Mouse (Mus musculus): ENCODE measurements around the gene Tmem30c. TPM values are rescaled to one million over a fixed set of nuclear protein-coding genes. Genes with fewer than 3 reads are reported as not detected.
A peak's percentile ranks its signal among the peaks of the same experiment; 100 is the strongest.
"Not testable (repeated sequence)": the region's sequence is repeated elsewhere in the genome, so short reads cannot be mapped to it uniquely, and the experiment has no call there.

Gene Tmem30c
- polyA plus RNA-seq, 2 experiments = not detected

DNA sequence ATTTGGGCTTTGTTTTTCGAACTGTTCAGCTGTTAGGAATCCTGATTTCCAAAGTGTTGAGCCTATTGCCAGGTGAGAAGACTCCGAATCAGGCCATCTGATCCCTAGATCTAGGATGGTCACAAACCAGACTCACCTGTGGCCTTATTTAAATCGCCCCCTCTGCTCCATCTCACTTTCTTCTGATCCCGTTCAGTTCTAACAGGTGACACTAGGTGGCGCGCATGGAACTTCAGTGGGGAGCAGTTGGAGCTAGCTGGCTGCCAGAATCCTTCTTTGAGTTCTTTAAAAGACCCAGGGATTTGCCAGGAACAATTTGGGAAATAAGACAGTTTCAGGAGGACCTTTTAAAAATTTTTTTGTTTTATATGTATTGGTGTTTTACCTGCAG is 48.8 kb downstream of the Tmem30c start:
- peak in 2 of 3 experiments; percentile 9 to 28 for DNase-seq (ENCODE audit: low read depth in 3 of 3, low spot score in 3 of 3)
- no peak for ATAC-seq (ENCODE audit: insufficient read depth)
- no peak overlapping the region for H3K4me2 ChIP-seq (ENCODE audit: low read depth)
- no peaks in the 10 kb centered on the region for H3K27me3 ChIP-seq (ENCODE audit: control insufficient read depth, insufficient read depth, low read length)
- H3K27ac ChIP-seq = no peak overlapping the region
- H3K4me1 ChIP-seq (replicated peaks; ENCODE audit: control insufficient read depth in 2 of 2, insufficient read depth in 2 of 2, low read length in 1 of 2) = no peaks in the 10 kb centered on the region
- no peaks in the 10 kb centered on the region for H3K9me3 ChIP-seq (ENCODE audit: control insufficient read depth, low read length)
- no peak overlapping the region for H3K4me3 ChIP-seq (ENCODE audit: insufficient read depth in 1 of 2, low read depth in 2 of 2, low read length in 2 of 2)
- H3K36me3 ChIP-seq (replicated peaks; ENCODE audit: control insufficient read depth, insufficient read depth, low read depth) = no peaks in the 10 kb centered on the region
- no peak overlapping the region for H3K9ac ChIP-seq (replicated peaks)
- WGBS (ENCODE audit: insufficient replicate concordance) = 8% methylated on average over 6 of the region's 6 CpGs
- TF ChIP-seq CTCF (IDR thresholded peaks at IDR 0.05; ENCODE audit: low read depth) (peak; percentile 77), EP300 (IDR thresholded peaks at IDR 0.05; ENCODE audit: low read depth) (no peak)

DNA sequence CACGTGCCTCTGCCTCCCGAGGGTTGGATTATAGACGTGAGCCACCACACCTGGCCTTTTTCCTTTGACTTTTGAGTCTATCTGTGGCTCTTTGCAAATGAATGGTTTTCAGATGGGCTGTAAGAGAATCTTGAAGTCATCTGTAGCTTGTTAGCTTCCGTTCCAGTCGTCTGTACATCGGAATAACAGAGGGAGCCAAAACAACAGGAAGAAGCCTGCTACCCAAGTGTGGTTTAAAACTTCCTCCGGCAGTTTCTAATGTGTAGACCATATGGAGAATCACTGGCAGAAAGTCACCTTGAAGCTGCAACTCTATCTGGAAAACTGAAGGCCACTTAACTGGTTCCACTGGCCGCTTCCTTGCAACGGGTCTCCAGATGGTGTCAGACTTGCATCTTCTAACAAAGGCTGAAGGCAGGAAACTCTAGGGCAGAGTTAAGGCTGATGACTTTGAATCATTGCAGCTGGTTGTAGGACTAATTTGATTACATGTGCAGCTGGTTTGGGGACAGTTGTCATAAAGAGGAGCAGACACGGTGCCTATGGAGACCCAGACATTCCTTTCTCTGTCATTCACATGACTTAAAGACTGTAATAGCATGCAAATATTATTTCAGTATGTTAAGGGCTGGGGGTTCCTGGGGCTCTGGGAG is 49.3 kb downstream of the Tmem30c start:
- Histone ChIP-seq H3K27ac (no peak overlapping the region), H3K4me1 (replicated peaks; ENCODE audit: control insufficient read depth in 2 of 2, insufficient read depth in 2 of 2, low read length in 1 of 2) (no peaks in the 10 kb centered on the region), H3K36me3 (replicated peaks; ENCODE audit: control insufficient read depth, insufficient read depth, low read depth) (no peaks in the 10 kb centered on the region), H3K27me3 (ENCODE audit: control insufficient read depth, insufficient read depth, low read length) (no peaks in the 10 kb centered on the region), H3K4me3 (ENCODE audit: insufficient read depth in 1 of 2, low read depth in 2 of 2, low read length in 2 of 2) (no peak overlapping the region), H3K4me2 (ENCODE audit: low read depth) (no peak overlapping the region), H3K9me3 (ENCODE audit: control insufficient read depth, low read length) (no peaks in the 10 kb centered on the region), H3K9ac (replicated peaks) (no peak overlapping the region)
- no peak for DNase-seq (ENCODE audit: low read depth in 3 of 3, low spot score in 3 of 3)
- WGBS (ENCODE audit: insufficient replicate concordance) = 29% methylated on average over 10 of the region's 10 CpGs
- TF ChIP-seq EP300 (IDR thresholded peaks at IDR 0.05; ENCODE audit: low read depth) (no peak), CTCF (IDR thresholded peaks at IDR 0.05; ENCODE audit: low read depth) (no peak)
- no peak for ATAC-seq (ENCODE audit: insufficient read depth)

DNA sequence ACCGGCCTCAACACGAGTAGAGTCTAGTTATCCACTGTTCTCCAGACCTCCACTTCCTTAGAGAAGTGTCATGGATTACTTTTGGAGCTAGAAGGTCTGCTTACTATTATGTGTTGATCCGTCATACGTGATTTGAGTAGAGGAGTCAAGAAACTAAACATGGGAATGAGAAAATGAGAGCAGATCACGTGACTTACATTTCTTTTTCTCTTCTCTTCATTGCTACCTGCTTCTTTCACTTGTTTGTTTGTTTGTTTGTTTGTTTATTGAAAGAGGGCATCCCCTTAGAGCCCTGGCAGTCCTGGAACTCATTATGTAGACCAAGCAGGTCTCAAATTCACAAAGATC is 49.8 kb downstream of the Tmem30c start:
- Histone ChIP-seq H3K36me3 (replicated peaks; ENCODE audit: control insufficient read depth, insufficient read depth, low read depth) (no peaks in the 10 kb centered on the region), H3K9ac (replicated peaks) (no peak overlapping the region), H3K9me3 (ENCODE audit: control insufficient read depth, low read length) (no peaks in the 10 kb centered on the region), H3K4me3 (ENCODE audit: insufficient read depth in 1 of 2, low read depth in 2 of 2, low read length in 2 of 2) (no peak overlapping the region), H3K27me3 (ENCODE audit: control insufficient read depth, insufficient read depth, low read length) (no peaks in the 10 kb centered on the region), H3K4me2 (ENCODE audit: low read depth) (no peak overlapping the region), H3K4me1 (replicated peaks; ENCODE audit: control insufficient read depth in 2 of 2, insufficient read depth in 2 of 2, low read length in 1 of 2) (no peaks in the 10 kb centered on the region), H3K27ac (no peak overlapping the region)
- no peak for ATAC-seq (ENCODE audit: insufficient read depth)
- 70% methylated on average over 5 of the region's 5 CpGs for WGBS (ENCODE audit: insufficient replicate concordance)
- no peak for DNase-seq (ENCODE audit: low read depth in 3 of 3, low spot score in 3 of 3)
- TF ChIP-seq CTCF (IDR thresholded peaks at IDR 0.05; ENCODE audit: low read depth) (no peak), EP300 (IDR thresholded peaks at IDR 0.05; ENCODE audit: low read depth) (no peak)

DNA sequence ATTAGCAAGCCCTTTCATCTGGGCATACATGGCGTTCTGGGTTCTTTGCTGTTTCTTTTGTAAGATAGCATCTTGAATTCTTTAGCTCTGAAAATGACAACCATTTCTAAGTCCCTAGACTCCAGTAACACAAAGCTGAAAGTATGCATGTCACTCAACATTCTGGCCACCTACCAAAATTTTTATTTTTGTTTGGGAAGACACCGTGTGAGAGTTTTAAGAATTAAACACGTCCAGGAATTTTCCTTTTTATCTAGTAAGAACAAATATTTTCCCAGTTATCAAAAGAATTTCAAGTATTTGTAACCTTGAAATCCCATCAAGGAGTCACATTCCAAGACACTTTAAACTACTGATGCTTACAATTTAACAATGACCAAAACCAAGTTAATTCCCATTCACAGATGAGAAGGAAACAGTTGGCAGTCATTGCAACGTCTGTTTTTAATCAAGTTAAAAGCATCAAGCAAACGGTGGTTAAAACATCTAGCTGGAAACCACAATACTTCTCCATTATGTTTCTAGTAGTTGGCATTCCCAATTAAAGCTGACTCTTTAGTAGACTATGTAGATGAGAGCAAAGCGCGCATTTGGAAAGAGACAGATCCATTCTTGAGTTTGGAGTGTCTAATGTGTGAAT is 56.7 kb downstream of the Tmem30c start:
- no peak for ATAC-seq (ENCODE audit: insufficient read depth)
- TF ChIP-seq CTCF (IDR thresholded peaks at IDR 0.05; ENCODE audit: low read depth) (no peak), EP300 (IDR thresholded peaks at IDR 0.05; ENCODE audit: low read depth) (no peak)
- Histone ChIP-seq H3K4me1 (replicated peaks; ENCODE audit: control insufficient read depth in 2 of 2, insufficient read depth in 2 of 2, low read length in 1 of 2) (no peaks in the 10 kb centered on the region), H3K9me3 (ENCODE audit: control insufficient read depth, low read length) (no peaks in the 10 kb centered on the region), H3K36me3 (replicated peaks; ENCODE audit: control insufficient read depth, insufficient read depth, low read depth) (no peaks in the 10 kb centered on the region), H3K4me3 (ENCODE audit: insufficient read depth in 1 of 2, low read depth in 2 of 2, low read length in 2 of 2) (no peak overlapping the region), H3K9ac (replicated peaks) (no peak overlapping the region), H3K27ac (no peak overlapping the region), H3K27me3 (ENCODE audit: control insufficient read depth, insufficient read depth, low read length) (no peaks in the 10 kb centered on the region), H3K4me2 (ENCODE audit: low read depth) (no peak overlapping the region)
- no peak for DNase-seq (ENCODE audit: low read depth in 3 of 3, low spot score in 3 of 3)
- WGBS (ENCODE audit: insufficient replicate concordance) = 51% methylated on average over 7 of the region's 7 CpGs

DNA sequence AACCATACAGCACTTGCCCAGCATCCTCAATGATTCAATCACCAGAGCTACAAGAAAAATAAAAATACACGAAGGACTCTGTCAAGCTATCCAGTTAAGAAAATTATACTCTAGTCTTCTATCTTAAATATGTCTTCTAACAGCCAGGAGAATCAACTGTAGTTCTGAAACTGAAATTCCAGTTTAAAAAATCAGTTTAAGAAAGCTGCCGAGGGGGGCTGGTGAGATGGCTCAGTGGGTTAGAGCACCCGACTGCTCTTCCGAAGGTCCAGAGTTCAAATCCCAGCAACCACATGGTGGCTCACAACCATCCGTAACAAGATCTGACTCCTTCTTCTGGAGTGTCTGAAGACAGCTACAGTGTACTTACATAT is 60.7 kb downstream of the Tmem30c start:
- WGBS (ENCODE audit: insufficient replicate concordance) = 70% methylated on average over 4 of the region's 5 CpGs

More for the DNA sequence above, 60.7 kb downstream of the Tmem30c start:
- DNase-seq (ENCODE audit: low read depth in 3 of 3, low spot score in 3 of 3); H3K9me3 ChIP-seq (ENCODE audit: control insufficient read depth, low read length); H3K27ac ChIP-seq; H3K4me1 ChIP-seq (replicated peaks; ENCODE audit: control insufficient read depth in 2 of 2, insufficient read depth in 2 of 2, low read length in 1 of 2); H3K36me3 ChIP-seq (replicated peaks; ENCODE audit: control insufficient read depth, insufficient read depth, low read depth); H3K9ac ChIP-seq (replicated peaks); ATAC-seq (ENCODE audit: insufficient read depth); H3K27me3 ChIP-seq (ENCODE audit: control insufficient read depth, insufficient read depth, low read length): not testable (repeated sequence)
- Histone ChIP-seq H3K4me3 (ENCODE audit: insufficient read depth in 1 of 2, low read depth in 2 of 2, low read length in 2 of 2) (peak overlapping the region in 1 of 2 experiments; percentile 89; a peak in 2 of 4 replicates), H3K4me2 (ENCODE audit: low read depth) (peak overlapping the region; percentile 85)
